In genomic region chr16:3846711-3847518, GRCm38 (mm10) we compare ENCODE assay signal across 8 mouse cellular contexts. TPM values are rescaled to one million over a fixed set of nuclear protein-coding genes. Genes with fewer than 3 reads are reported as not detected.
DNase-seq lines count a peak whose midpoint lies in the region; ATAC-seq and TF ChIP-seq lines count a peak whose summit lies in the region.

Gene Zfp174, plus strand, starts transcription at chr16:3847268.

- peak within 1 kb of the TSS; percentile 92 for H3K4me3 ChIP-seq in G1E (ENCODE audit: low read depth, low read length)
- peak within 1 kb of the TSS; percentile 77 for H3K4me3 ChIP-seq in forebrain, embryonic 16.5 days (replicated peaks; ENCODE audit: low read length)
- peak within 1 kb of the TSS; percentile 61 for H3K4me3 ChIP-seq in layer of hippocampus, adult 2 months
- peak within 1 kb of the TSS; percentile 62 for H3K4me3 ChIP-seq in lung, embryonic 14.5 days (ENCODE audit: low read depth, low read length)
- H3K4me3 ChIP-seq in olfactory bulb, adult 2 months (ENCODE audit: insufficient read depth, low read depth, low read length) = peak within 1 kb of the TSS; percentile 77
- peak within 1 kb of the TSS; percentile 67 for H3K4me3 ChIP-seq in thymus, adult 2 months (ENCODE audit: control insufficient read depth, insufficient read depth, low read length)

- intact Hi-C loops in heart, postnatal 36 days (cut with DNase I) = loop anchor here (2.0 to 10.0 kb wide), 7 partner anchors 35 to 438 kb away; partner anchors contain the start of genes 1700037C18Rik, Cluap1, Crebbp and Gm20695

- H3K4me2 ChIP-seq in forebrain, embryonic 16.5 days (ENCODE audit: low read length) = peak within 1 kb of the TSS; percentile 79
- peak within 1 kb of the TSS; percentile 76 for H3K4me2 ChIP-seq in lung, embryonic 14.5 days

- no peak for TF ChIP-seq CTCF in G1E (IDR thresholded peaks at IDR 0.05; ENCODE audit: low read depth, low read length)
- no peak for TF ChIP-seq CTCF in layer of hippocampus, adult 2 months (conservative IDR thresholded peaks at IDR 0.05)
- peak; percentile 25; the same call in 1 of the 2 replicates for TF ChIP-seq CTCF in lung, embryonic 14.5 days (IDR thresholded peaks at IDR 0.05; ENCODE audit: low read depth)
- TF ChIP-seq CTCF in olfactory bulb, adult 2 months (IDR thresholded peaks at IDR 0.05; ENCODE audit: insufficient read depth, low read depth, low read length) = 0 out of 2 replicates have a peak, but pooled peaks have one; percentile 4
- TF ChIP-seq CTCF in thymus, adult 2 months (IDR thresholded peaks at IDR 0.05; ENCODE audit: borderline replicate concordance, control insufficient read depth, extremely low read depth, insufficient read depth, low read length, poor library complexity) = peak; percentile 55; the same call in 1 of the 2 replicates

- H3K9me3 ChIP-seq in G1E (replicated peaks) = no peaks in the 10 kb centered on the region
- no peaks in the 10 kb centered on the region for H3K9me3 ChIP-seq in forebrain, embryonic 16.5 days (ENCODE audit: control insufficient read depth, low read length)
- H3K9me3 ChIP-seq in lung, embryonic 14.5 days (ENCODE audit: low read depth, low read length) = no peaks in the 10 kb centered on the region

- H3K9ac ChIP-seq in forebrain, embryonic 16.5 days (replicated peaks; ENCODE audit: low read depth, low read length) = peak within 1 kb of the TSS; percentile 86
- peak within 1 kb of the TSS; percentile 70 for H3K9ac ChIP-seq in lung, embryonic 14.5 days

- H3K36me3 ChIP-seq in G1E (replicated peaks) = no peaks in the 10 kb centered on the region
- no peaks in the 10 kb centered on the region for H3K36me3 ChIP-seq in forebrain, embryonic 16.5 days (ENCODE audit: control insufficient read depth, insufficient read depth)
- H3K36me3 ChIP-seq in lung, embryonic 14.5 days (ENCODE audit: insufficient read depth) = no peaks in the 10 kb centered on the region
- no peaks in the 10 kb centered on the region for H3K36me3 ChIP-seq in thymus, adult 2 months (ENCODE audit: control insufficient read depth, insufficient read depth, low read length)

- no peak within 1 kb of the TSS for H3K27ac ChIP-seq in forebrain, embryonic 16.5 days (ENCODE audit: low read length)
- H3K27ac ChIP-seq in layer of hippocampus, adult 2 months = peak within 1 kb of the TSS; percentile 95
- no peak within 1 kb of the TSS for H3K27ac ChIP-seq in lung, embryonic 14.5 days (ENCODE audit: low read depth)
- H3K27ac ChIP-seq in olfactory bulb, adult 2 months (ENCODE audit: insufficient read depth, low read depth, low read length) = 0 out of 2 replicates have a peak within 1 kb of the TSS, but pooled peaks have one; percentile 17
- H3K27ac ChIP-seq in thymus, adult 2 months (ENCODE audit: control insufficient read depth, insufficient read depth, low read length) = no peak within 1 kb of the TSS

- peaks cover 24% of the 10 kb centered on the region for H3K4me1 ChIP-seq in G1E (ENCODE audit: insufficient read depth, low read depth, low read length)
- peaks cover 14% of the 10 kb centered on the region for H3K4me1 ChIP-seq in forebrain, embryonic 16.5 days (replicated peaks; ENCODE audit: control insufficient read depth, insufficient read depth, low read length)
- 0 out of 2 replicates have a peak, but pooled peaks cover 3% of the 10 kb centered on the region for H3K4me1 ChIP-seq in lung, embryonic 14.5 days (ENCODE audit: insufficient read depth)
- peaks cover 10% of the 10 kb centered on the region for H3K4me1 ChIP-seq in olfactory bulb, adult 2 months (ENCODE audit: control insufficient read depth, insufficient read depth, low read length)
- H3K4me1 ChIP-seq in thymus, adult 2 months (replicated peaks; ENCODE audit: control insufficient read depth, insufficient read depth, low read length) = peaks cover 6% of the 10 kb centered on the region; the same call in 1 of the 2 replicates

- peak; percentile 100 for ATAC-seq in G1E (ENCODE audit: extremely low read depth, insufficient number of reproducible peaks, low FRiP score, poor library complexity, severe bottlenecking)
- ATAC-seq in forebrain, embryonic 16.5 days = peak; percentile 100
- peak; percentile 99 for ATAC-seq in lung, embryonic 14.5 days (ENCODE audit: insufficient read depth)

- WGBS in forebrain, embryonic 16.5 days = 4% methylated on average over 38 of the region's 38 CpGs
- WGBS in lung, embryonic 14.5 days = 2% methylated on average over 38 of the region's 38 CpGs
- 4% methylated on average over 38 of the region's 38 CpGs for WGBS in olfactory bulb, adult 2 months
- 5% methylated on average over 38 of the region's 38 CpGs for WGBS in thymus, adult 2 months

- DNase-seq in G1E (ENCODE audit: low spot score) = peak; percentile 98
- peak; percentile 92 to 98 for DNase-seq in cerebellum, adult 18-20 months
- DNase-seq in heart, postnatal 36 days = peak; percentile 88 to 92
- DNase-seq in layer of hippocampus, adult 2 months (ENCODE audit: low spot score in 2 of 2) = peak; percentile 94 to 98
- peak; percentile 98 for DNase-seq in lung, embryonic 14.5 days
- DNase-seq in thymus, adult 2 months = peak; percentile 93

- peak; percentile 79 for TF ChIP-seq POLR2A in olfactory bulb, adult 2 months (IDR thresholded peaks at IDR 0.05; ENCODE audit: insufficient read depth, low read depth, low read length)
- 0 out of 2 replicates have a peak, but pooled peaks have one; percentile 41 for TF ChIP-seq POLR2A in thymus, adult 2 months (IDR thresholded peaks at IDR 0.05; ENCODE audit: control insufficient read depth, extremely low read depth, insufficient read depth, low read length, poor library complexity)

- peaks cover 6% of the 10 kb centered on the region; the same call in 1 of the 2 replicates for H3K27me3 ChIP-seq in G1E (ENCODE audit: insufficient read depth, low read length)
- no peaks in the 10 kb centered on the region for H3K27me3 ChIP-seq in forebrain, embryonic 16.5 days (replicated peaks; ENCODE audit: control insufficient read depth, insufficient read depth, low read length)
- H3K27me3 ChIP-seq in lung, embryonic 14.5 days (ENCODE audit: insufficient read depth, low read length) = no peaks in the 10 kb centered on the region
- no peaks in the 10 kb centered on the region for H3K27me3 ChIP-seq in thymus, adult 2 months (ENCODE audit: control insufficient read depth, insufficient read depth, low read length)

RNA-seq across cellular contexts. Expression of gene Zfp174, which starts in this region (rescaled TPM):
- total RNA-seq in G1E (2014; fragmentation: Nextera tagmentation) = 2.8 and 3.9 TPM in 2 replicates
- total RNA-seq in G1E (2017) = 1.3 and 1.8 TPM in 2 replicates
- polyA plus RNA-seq in G1E (2012) = 0.16 and 0.19 TPM in 2 replicates
- polyA plus RNA-seq in forebrain, embryonic 16.5 days (2015; fragmentation: Nextera tagmentation; extraction: Ambion mirVana) = 3.0 and 3.1 TPM in 2 replicates
- 1 to 10 TPM; 1.4 to 1.6 TPM for total RNA-seq in heart, postnatal 36 days (2021)
- total RNA-seq in layer of hippocampus, adult 2 months (2021) = 1 to 10 TPM; 4.8 to 5.3 TPM
- 1.1 and 1.2 TPM in 2 replicates for polyA plus RNA-seq in lung, embryonic 14.5 days (2014; fragmentation: Nextera tagmentation; extraction: Ambion mirVana)
- not detected in 2 replicates for polyA plus RNA-seq in olfactory bulb, adult 2 months (2012; ENCODE audit: insufficient read depth, insufficient read length, low replicate concordance, missing spikeins)
- polyA plus RNA-seq in thymus, adult 2 months (2012; rRNA removed) = 1.1 and 1.3 TPM in 2 replicates

Comparison
In these comparisons a context has a peak if more than half of its experiments do, and no peak if none do; other contexts are left out.
1. CTCF ChIP-seq: peak in lung, embryonic 14.5 days (single experiment), olfactory bulb, adult 2 months (single experiment) and thymus, adult 2 months (single experiment); none in G1E (single experiment) and layer of hippocampus, adult 2 months (single experiment).
2. H3K27ac ChIP-seq: peak in layer of hippocampus, adult 2 months (single experiment) and olfactory bulb, adult 2 months (single experiment); none in forebrain, embryonic 16.5 days (single experiment), lung, embryonic 14.5 days (single experiment) and thymus, adult 2 months (single experiment).
3. Peak in every context shown above with its lines, with median percentiles within 50 percentile points of each other: ATAC-seq, DNase-seq and H3K4me3 ChIP-seq.